Mouse (Mus musculus): ENCODE results near the gene Rnf151.
"Not testable (repeated sequence)": the region's sequence is repeated elsewhere in the genome, so short reads cannot be mapped to it uniquely, and the experiment has no call there.

DNA sequence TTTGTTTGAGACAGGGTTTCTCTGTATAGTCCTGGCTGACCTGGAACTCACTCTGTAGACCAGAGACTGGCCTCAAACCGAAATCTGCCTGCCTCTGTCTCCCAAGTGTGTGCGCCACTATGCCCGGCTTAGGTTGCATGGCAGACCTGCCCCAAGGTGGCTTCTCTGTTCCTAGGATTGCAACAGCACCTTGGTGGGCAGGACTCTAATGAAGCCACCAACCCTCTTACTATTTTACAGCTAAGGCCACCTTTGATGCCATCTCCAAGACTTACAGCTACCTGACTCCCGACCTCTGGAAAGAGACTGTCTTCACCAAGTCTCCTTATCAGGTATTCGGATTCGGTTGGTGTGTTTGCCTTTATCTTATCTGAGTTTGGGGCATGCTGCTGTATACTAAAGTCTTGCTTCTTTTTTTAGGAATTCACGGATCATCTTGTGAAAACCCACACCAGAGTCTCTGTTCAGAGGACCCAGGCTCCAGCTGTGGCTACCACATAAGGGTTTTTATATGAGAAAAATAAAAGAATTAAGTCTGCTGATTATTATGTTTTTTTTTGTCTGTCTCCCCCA lies 3.6 kb upstream of the Rnf151 start:
- not testable (repeated sequence) for TF ChIP-seq CTCF (IDR thresholded peaks at IDR 0.05; ENCODE audit: control insufficient read depth, insufficient read depth, insufficient read length); MYOD1 (IDR thresholded peaks at IDR 0.05; ENCODE audit: control insufficient read depth, insufficient read length, low read depth); MAX (IDR thresholded peaks at IDR 0.05); USF1 (IDR thresholded peaks at IDR 0.05; ENCODE audit: low read depth)
